Mouse (Mus musculus) mouse embryonic stem cell (cell line): ENCODE data around the gene Bri3.

Experiments
- in situ Hi-C, 2 experiments: fragments of 300-500 bp; cut with MboI; formaldehyde crosslinking; loops; 1 replicate in 1 of 2; 3 replicates in 1 of 2; pipeline ENCODE4 v1.14.3; 2019 to 2020; ENCODE audit warnings: low sequenced_read_pairs in 2 of 2, low pct_unique_long_range_greater_than_20kb in 1 of 2, mixed read lengths in 1 of 2; ENCODE audit not compliant: unreplicated experiment in 1 of 2

The Bri3 gene

GRCm38 (mm10) chr5:144372177-144372576 is 127.9 kb downstream of the Bri3 start:
- in situ Hi-C loops = no loop called here

- in situ Hi-C loops = no loop called here
These were observed 128.6 kb downstream of the Bri3 start for GRCm38 (mm10) chr5:144372885-144373284.

GRCm38 (mm10) chr5:144379431-144379830 is 135.2 kb downstream of the Bri3 start:
- in situ Hi-C loops = no loop called here

GRCm38 (mm10) chr5:144380689-144381088 is 136.5 kb downstream of the Bri3 start:
- in situ Hi-C loops = loop anchor here in 1 of 2 experiments (10.0 kb wide), 1 partner anchor 146 kb away; no protein-coding TSS in a partner anchor

GRCm38 (mm10) chr5:144381782-144382181 is 137.5 kb downstream of the Bri3 start:
- in situ Hi-C loops = loop anchor here in 1 of 2 experiments (10.0 kb wide), 1 partner anchor 147 kb away; no protein-coding TSS in a partner anchor

- in situ Hi-C loops = loop anchor here in 1 of 2 experiments (10.0 kb wide), 1 partner anchor 149 kb away; no protein-coding TSS in a partner anchor
These were observed 139.7 kb downstream of the Bri3 start for GRCm38 (mm10) chr5:144383936-144384335.

GRCm38 (mm10) chr5:144387851-144388250 is 143.6 kb downstream of the Bri3 start:
- in situ Hi-C loops = loop anchor here (5.0 to 10.0 kb wide), 3 partner anchors 153 to 349 kb away; no protein-coding TSS in a partner anchor

GRCm38 (mm10) chr5:144394142-144394541 is 149.9 kb downstream of the Bri3 start:
- in situ Hi-C loops = no loop called here

GRCm38 (mm10) chr5:144397566-144397965 is 153.3 kb downstream of the Bri3 start:
- in situ Hi-C loops = no loop called here

GRCm38 (mm10) chr5:144400821-144401220 is 156.6 kb downstream of the Bri3 start:
- in situ Hi-C loops = no loop called here

- in situ Hi-C loops = no loop called here
These were observed 162.0 kb downstream of the Bri3 start for GRCm38 (mm10) chr5:144406256-144406655.

GRCm38 (mm10) chr5:144410666-144411065 is 166.4 kb downstream of the Bri3 start:
- in situ Hi-C loops = no loop called here

- in situ Hi-C loops = no loop called here
These were observed 167.5 kb downstream of the Bri3 start for GRCm38 (mm10) chr5:144411702-144412101.

GRCm38 (mm10) chr5:144412781-144413180 is 168.5 kb downstream of the Bri3 start:
- in situ Hi-C loops = no loop called here

- in situ Hi-C loops = no loop called here
These were observed 174.2 kb downstream of the Bri3 start for GRCm38 (mm10) chr5:144418456-144418855.

GRCm38 (mm10) chr5:144420001-144420400 is 175.8 kb downstream of the Bri3 start:
- in situ Hi-C loops = no loop called here

GRCm38 (mm10) chr5:144426697-144427096 is 182.5 kb downstream of the Bri3 start:
- in situ Hi-C loops = no loop called here

- in situ Hi-C loops = no loop called here
These were observed 183.6 kb downstream of the Bri3 start for GRCm38 (mm10) chr5:144427861-144428260.

- in situ Hi-C loops = no loop called here
These were observed 187.2 kb downstream of the Bri3 start for GRCm38 (mm10) chr5:144431481-144431880.

- in situ Hi-C loops = no loop called here
These were observed 195.2 kb downstream of the Bri3 start for GRCm38 (mm10) chr5:144439286-144440040.
